Mouse (Mus musculus) layer of hippocampus, adult 6 months (tissue): ENCODE data around the gene Crat. TPM values are rescaled to one million over a fixed set of nuclear protein-coding genes. Genes with fewer than 3 reads are reported as not detected.

Experiments
- long read RNA-seq, 2 experiments: library from polyadenylated mRNA; unstranded; transcript quantifications; one replicate each; pipeline ENCODE4 v2.0.0; 2019 to 2020
- microRNA-seq: library from miRNA; unstranded; fragments of <30 nt; microRNA quantifications from one replicate; pipeline ENCODE4 v1.2.0, GENCODE M21; 2020
- polyA plus RNA-seq: library from polyadenylated mRNA; unstranded; fragments of <200 nt; fragmentation: Nextera tagmentation; gene quantifications from 2 replicates; pipeline ENCODE4 v1.2.3, GENCODE M21; 2021

The Crat gene
- polyA plus RNA-seq: 28.3 and 28.4 TPM in 2 replicates
- long read RNA-seq, experiment 1, transcript Crat-201 (14 exons, 3,833 nt): major isoform, 34 of 54 reads
- long read RNA-seq, experiment 1, partial matches to known transcripts: 9 of 54 reads
- long read RNA-seq, experiment 1, other reads (novel, unspliced or antisense): 11 of 54 reads
- long read RNA-seq, experiment 2, transcript Crat-201 (14 exons, 3,833 nt): major isoform, 163 of 212 reads
- long read RNA-seq, experiment 2, partial matches to known transcripts: 9 of 212 reads
- long read RNA-seq, experiment 2, other reads (novel, unspliced or antisense): 40 of 212 reads

DNA sequence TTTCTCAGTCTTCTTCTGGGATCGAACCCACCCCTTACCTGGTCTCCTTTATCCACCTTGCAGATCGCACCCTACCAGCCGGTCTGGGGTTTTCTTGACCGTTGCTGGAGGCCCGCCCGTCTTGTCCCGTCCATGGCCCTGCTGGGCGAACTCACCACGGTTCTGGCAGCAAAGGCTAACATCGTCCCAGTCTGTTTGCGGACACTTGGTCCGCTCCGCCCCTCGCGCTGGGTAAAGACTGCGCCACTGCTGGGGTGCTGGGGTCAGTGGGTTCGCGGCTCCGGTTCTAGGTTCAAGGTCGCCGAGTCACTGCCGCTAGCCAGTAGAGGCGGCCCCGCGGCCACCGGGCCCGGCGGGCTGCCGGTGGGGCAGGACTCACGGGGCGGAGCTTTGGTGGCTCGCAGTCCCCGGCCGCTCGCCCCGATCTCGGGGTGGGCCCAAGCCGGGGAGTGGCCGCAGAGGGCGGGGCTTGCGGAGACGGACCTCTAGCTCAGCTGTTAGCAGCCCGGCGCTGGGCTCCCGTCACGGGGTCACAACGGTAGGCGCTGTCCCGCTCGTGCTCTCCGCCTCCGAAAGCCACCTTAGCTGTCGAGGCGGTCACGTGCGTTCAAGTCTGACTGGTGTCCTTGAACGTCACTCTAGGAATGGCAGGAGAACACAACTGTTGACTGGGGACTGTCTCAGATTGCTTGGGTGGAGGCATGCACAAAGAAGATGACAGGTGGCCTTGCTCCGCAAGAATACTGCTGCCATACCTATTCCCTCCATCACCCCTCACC, at the start of gene Crat:
Gene Crat (minus strand): TSS at position 657 of the 779 bp plus-strand sequence.

DNA sequence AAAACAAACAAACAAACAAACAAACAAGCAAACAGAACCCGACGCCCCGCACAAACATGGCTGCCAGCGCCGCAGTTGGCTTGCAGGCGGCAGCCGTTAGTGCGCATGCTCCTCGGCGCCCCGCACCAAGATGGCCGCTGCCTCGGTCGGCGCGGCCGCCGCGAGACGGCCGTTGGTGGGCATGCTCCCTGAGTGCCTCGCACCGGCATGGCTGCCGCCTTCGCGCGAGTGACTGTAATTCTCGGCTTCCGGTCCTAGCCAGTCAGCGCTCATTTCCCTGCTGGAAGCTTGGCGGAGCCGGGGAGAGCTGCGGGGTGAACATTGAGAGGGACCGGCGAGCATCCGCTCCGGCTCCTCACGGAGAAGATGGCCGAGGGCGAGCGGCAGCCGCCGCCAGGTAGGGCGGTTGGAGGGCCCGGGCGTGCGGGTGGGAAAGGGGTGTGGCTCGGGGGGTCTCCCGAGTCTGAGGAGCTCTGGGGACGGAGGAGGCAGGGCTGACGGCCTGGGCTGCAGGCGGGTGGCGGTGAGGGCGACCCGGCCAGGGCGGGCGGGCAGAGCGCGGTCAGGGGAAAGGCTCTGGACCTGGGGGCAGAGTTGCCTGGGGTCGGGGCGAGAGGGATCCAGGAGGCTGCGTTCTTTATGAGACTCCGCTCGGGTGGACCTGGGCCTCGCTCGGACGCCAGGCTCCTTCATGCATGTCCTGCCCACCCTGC, 479 bp upstream of the Crat start, which contains the start of gene Ptpa:
Gene Ptpa (plus strand): TSS at position 104 of the 713 bp plus-strand sequence.

DNA sequence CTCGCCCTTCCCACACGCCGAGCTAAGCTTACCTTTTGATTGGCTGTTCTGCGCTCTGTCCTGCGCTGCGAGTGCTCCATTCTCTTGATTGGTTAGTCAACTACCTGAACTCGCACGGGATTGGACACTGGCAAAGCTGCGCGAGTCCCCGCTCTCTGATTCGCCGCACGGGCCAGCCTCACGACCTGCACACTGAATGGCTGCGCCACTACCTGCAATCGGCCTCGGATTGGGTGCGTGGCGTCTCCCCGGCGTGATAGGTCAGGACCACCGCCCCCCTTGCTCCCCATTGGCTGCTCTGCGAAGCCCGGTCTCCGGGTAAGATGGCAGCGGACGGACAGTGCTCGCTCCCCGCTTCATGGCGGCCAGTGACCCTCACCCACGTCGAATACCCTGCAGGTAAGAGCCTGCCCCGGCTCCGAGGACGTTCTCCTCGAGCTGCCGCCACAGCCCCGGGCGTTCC, 23.5 kb downstream of the Crat start, which contains the start of gene Dolpp1:
Gene Dolpp1 (plus strand): TSS at position 141 of the 463 bp plus-strand sequence.

DNA sequence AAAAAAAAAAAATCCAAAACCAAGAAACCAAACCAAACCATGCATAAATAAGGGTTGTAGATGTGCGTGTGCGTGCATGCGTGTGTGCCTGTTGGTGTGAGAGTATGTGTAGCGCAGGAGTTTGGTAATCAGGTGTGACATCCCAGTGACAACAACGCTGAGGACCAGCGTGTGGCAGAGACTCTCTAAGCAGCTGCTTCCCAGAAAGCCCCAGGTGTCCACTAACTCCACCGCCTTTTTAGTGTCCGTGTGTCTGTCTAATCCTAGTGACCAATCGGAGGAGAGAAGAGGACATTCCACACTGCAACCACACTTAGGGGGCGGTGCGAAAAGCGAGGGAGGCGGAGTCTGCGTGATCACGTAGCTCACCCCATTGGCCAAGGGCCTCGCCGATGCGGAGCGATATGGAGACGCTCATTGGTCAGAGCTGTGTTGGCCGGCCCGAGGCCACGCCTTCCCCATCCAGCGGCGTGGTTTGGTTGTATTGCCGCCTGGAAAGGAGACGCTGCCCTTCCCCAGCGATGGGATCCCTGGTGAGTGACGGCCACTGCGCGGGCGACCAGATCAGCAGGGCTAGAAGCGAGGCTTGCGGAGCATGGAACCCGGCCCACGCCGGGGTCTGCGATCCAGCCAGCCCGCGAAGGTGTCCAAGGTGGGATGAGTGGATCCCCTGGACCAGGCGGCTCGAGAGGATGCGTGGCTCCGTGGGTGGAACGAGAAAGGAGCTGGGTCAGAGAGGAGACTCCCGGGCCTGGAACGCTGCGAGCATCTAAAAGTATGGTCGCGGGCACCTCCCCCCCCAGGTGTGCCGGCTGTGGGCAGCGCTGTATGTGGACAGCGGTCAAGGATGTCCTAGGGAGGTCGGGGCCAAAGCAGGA, 51.6 kb downstream of the Crat start, which contains the start of gene Miga2:
Gene Miga2 (plus strand): TSS at position 461 of the 878 bp plus-strand sequence.

GRCm38 (mm10) chr2:30358533-30359531, 56.8 kb downstream of the Crat start, which contains the start of gene Sh3glb2:
Sh3glb2 (minus strand) TSS chr2:30359337.

Small RNA genes within 50 kb of the gene (microRNA-seq; reads per million reads assigned to microRNA genes)
- not detected for gene Gm47292

Other genes starting within 250 kb of the Crat start
- gene Endog, start 244.3 kb downstream of the Crat start, polyA plus RNA-seq: 28.5 and 35.1 TPM in 2 replicates
- 29.8 and 30.8 TPM in 2 replicates for gene Spout1, start 237.4 kb downstream of the Crat start, polyA plus RNA-seq
- gene Kyat1, start 210.0 kb downstream of the Crat start, polyA plus RNA-seq: 8.4 and 9.9 TPM in 2 replicates
- gene Lrrc8a, start 178.1 kb downstream of the Crat start, polyA plus RNA-seq: 31.1 and 48.4 TPM in 2 replicates
- 0.04 TPM in 1 of 2 replicates, not detected in the other for gene Gm28035, start 175.2 kb downstream of the Crat start, polyA plus RNA-seq
- gene Phyhd1, start 149.6 kb downstream of the Crat start, polyA plus RNA-seq: 16.4 and 17.1 TPM in 2 replicates
- gene Gm28038, start 134.8 kb downstream of the Crat start, polyA plus RNA-seq: not detected in 2 replicates
- 29.1 and 29.6 TPM in 2 replicates for gene Dolk, start 129.5 kb downstream of the Crat start, polyA plus RNA-seq
- 7.1 and 10.8 TPM in 2 replicates for gene Nup188, start 129.4 kb downstream of the Crat start, polyA plus RNA-seq
- gene Sh3glb2, start 56.5 kb downstream of the Crat start, polyA plus RNA-seq: 199 and 210 TPM in 2 replicates
- gene Miga2, start 51.6 kb downstream of the Crat start, polyA plus RNA-seq: 19.1 and 21.3 TPM in 2 replicates
- gene Dolpp1, start 23.6 kb downstream of the Crat start, polyA plus RNA-seq: 15.4 and 15.9 TPM in 2 replicates
- gene Ptpa, start 226 bp upstream of the Crat start, polyA plus RNA-seq: 139 and 193 TPM in 2 replicates
- gene Ier5l, start 58.4 kb upstream of the Crat start, polyA plus RNA-seq: 2.9 and 4.1 TPM in 2 replicates
- 7.0 and 9.1 TPM in 2 replicates for gene Cstad, start 179.2 kb upstream of the Crat start, polyA plus RNA-seq